Mouse (Mus musculus) testis, adult 2 months (tissue): ENCODE data around the gene Tprn.

Experiments
- CTCF ChIP-seq: fragments of 200-500 bp; IDR thresholded peaks from 2 replicates; pipeline ENCODE4 v1.5.1; 2012; ENCODE audit warnings: low read depth, mild to moderate bottlenecking, inconsistent platforms, low read length, moderate library complexity; ENCODE audit not compliant: control insufficient read depth, insufficient read depth, insufficient replicate concordance
- POLR2A ChIP-seq: fragments of 200-500 bp; IDR thresholded peaks from 2 replicates; pipeline ENCODE4 v1.6.1; 2012; ENCODE audit warnings: low read depth, mild to moderate bottlenecking, inconsistent platforms, low read length, moderate library complexity; ENCODE audit not compliant: control insufficient read depth

- TF ChIP-seq CTCF (no peak), POLR2A (peak; percentile 72; the same call in 1 of the 2 replicates)
Measured at GRCm38 (mm10) chr2:25262291-25262767, at the start of gene Tprn.
